Mouse (Mus musculus): ENCODE data around the gene Fam71f1. TPM values are rescaled to one million over a fixed set of nuclear protein-coding genes. Genes with fewer than 3 reads are reported as not detected.
"Not testable (repeated sequence)": the region's sequence is repeated elsewhere in the genome, so short reads cannot be mapped to it uniquely, and the experiment has no call there.

Fam71f1 gene
- polyA plus RNA-seq, 1 experiment from 2014 or later = 0.11 TPM

- no peak for ATAC-seq (ENCODE audit: insufficient number of reproducible peaks, low FRiP score, low TSS enrichment, low read depth)
- WGBS = 70% methylated on average over 2 of the region's 2 CpGs
- no peaks in the 10 kb centered on the region for H3K27me3 ChIP-seq (ENCODE audit: control insufficient read depth, insufficient read depth, low read length)
Measured at GRCm38 (mm10) chr6:29317286-29317685, 1.7 kb upstream of the Fam71f1 start.

DNA sequence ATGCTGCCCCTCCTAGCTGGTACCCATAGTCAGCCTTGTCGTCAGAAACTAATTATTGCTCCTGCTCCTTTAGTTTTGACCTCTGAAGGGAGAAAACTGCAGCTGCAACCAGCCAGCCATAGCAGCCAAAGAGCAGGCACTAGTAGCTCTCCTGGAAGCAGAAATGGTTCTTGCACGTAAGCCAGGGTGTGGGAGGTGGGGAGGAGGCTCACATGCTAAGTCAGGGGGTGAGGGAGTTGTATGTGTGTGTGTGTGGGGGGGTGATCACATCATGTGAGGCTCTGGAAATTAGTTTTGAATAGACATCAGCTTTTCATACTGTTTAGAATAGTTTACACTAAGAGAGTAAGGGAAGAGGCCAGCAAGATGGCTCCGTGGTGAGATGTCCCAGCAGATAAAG is 999 bp upstream of the Fam71f1 start:
- H3K27me3 ChIP-seq (ENCODE audit: control insufficient read depth, insufficient read depth, low read length) = no peaks in the 10 kb centered on the region
- no peaks in the 10 kb centered on the region for H3K36me3 ChIP-seq (ENCODE audit: control insufficient read depth, insufficient read depth, low read length)
- no peak for ATAC-seq (ENCODE audit: insufficient number of reproducible peaks, low FRiP score, low TSS enrichment, low read depth)
- H3K9me3 ChIP-seq (ENCODE audit: control insufficient read depth, low read length) = no peaks in the 10 kb centered on the region
- H3K4me3 ChIP-seq (ENCODE audit: low read depth, low read length) = no peak overlapping the region
- H3K27ac ChIP-seq (replicated peaks; ENCODE audit: low read depth, low read length) = no peak overlapping the region
- no peak for DNase-seq (ENCODE audit: low spot score)
- no peaks in the 10 kb centered on the region for H3K4me1 ChIP-seq (ENCODE audit: control insufficient read depth, insufficient read depth, low read length)
- H3K9ac ChIP-seq (ENCODE audit: low read length) = no peak overlapping the region
- 77% methylated on average over 3 of the region's 3 CpGs for WGBS
- H3K4me2 ChIP-seq (ENCODE audit: low read depth, severe bottlenecking) = no peak overlapping the region

More at GRCm38 (mm10) chr6:29317286-29317685, 1.7 kb upstream of the Fam71f1 start:
- no peaks in the 10 kb centered on the region for H3K4me1 ChIP-seq (ENCODE audit: control insufficient read depth, insufficient read depth, low read length)
- H3K4me3 ChIP-seq (ENCODE audit: low read depth, low read length) = no peak overlapping the region
- H3K36me3 ChIP-seq (ENCODE audit: control insufficient read depth, insufficient read depth, low read length) = no peaks in the 10 kb centered on the region
- no peak for DNase-seq (ENCODE audit: low spot score)
- no peak overlapping the region for H3K9ac ChIP-seq (ENCODE audit: low read length)
- H3K9me3 ChIP-seq (ENCODE audit: control insufficient read depth, low read length) = no peaks in the 10 kb centered on the region
- H3K27ac ChIP-seq (replicated peaks; ENCODE audit: low read depth, low read length) = no peak overlapping the region
- no peak overlapping the region for H3K4me2 ChIP-seq (ENCODE audit: low read depth, severe bottlenecking)

GRCm38 (mm10) chr6:29321586-29321985 is 2.6 kb downstream of the Fam71f1 start:
- H3K9ac ChIP-seq (ENCODE audit: low read length) = no peak overlapping the region
- H3K4me1 ChIP-seq (ENCODE audit: control insufficient read depth, insufficient read depth, low read length) = no peaks in the 10 kb centered on the region
- ATAC-seq (ENCODE audit: insufficient number of reproducible peaks, low FRiP score, low TSS enrichment, low read depth) = no peak
- H3K36me3 ChIP-seq (ENCODE audit: control insufficient read depth, insufficient read depth, low read length) = no peaks in the 10 kb centered on the region
- H3K4me2 ChIP-seq (ENCODE audit: low read depth, severe bottlenecking) = no peak overlapping the region
- no peak overlapping the region for H3K4me3 ChIP-seq (ENCODE audit: low read depth, low read length)
- no peak overlapping the region for H3K27ac ChIP-seq (replicated peaks; ENCODE audit: low read depth, low read length)
- H3K9me3 ChIP-seq (ENCODE audit: control insufficient read depth, low read length) = no peaks in the 10 kb centered on the region
- H3K27me3 ChIP-seq (ENCODE audit: control insufficient read depth, insufficient read depth, low read length) = no peaks in the 10 kb centered on the region
- no peak for DNase-seq (ENCODE audit: low spot score)
- 73% methylated on average over 6 of the region's 6 CpGs for WGBS

DNA sequence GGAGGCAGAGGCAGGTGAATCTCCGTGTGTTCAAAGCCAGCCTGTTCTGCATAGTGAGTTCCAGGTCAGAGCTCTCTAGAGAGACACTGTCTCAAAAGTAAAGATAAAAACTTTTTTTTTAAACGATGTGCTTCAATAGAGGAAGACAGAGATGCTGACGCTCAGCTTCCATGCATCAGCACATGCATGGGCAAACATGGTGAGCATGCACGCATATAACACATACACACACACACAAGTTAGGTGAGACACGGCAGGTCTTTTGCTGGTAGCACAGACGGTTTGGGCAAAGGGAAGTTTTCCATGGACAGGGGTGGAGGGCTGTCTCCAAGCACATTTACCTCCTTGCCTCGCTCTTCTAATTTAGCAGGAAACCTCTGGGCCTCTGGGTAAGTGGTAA is 3.2 kb downstream of the Fam71f1 start:
- ATAC-seq (ENCODE audit: insufficient number of reproducible peaks, low FRiP score, low TSS enrichment, low read depth) (no peak), DNase-seq (ENCODE audit: low spot score) (no peak)
- Histone ChIP-seq H3K9me3 (ENCODE audit: control insufficient read depth, low read length) (no peaks in the 10 kb centered on the region), H3K36me3 (ENCODE audit: control insufficient read depth, insufficient read depth, low read length) (no peaks in the 10 kb centered on the region), H3K9ac (ENCODE audit: low read length) (no peak overlapping the region), H3K27me3 (ENCODE audit: control insufficient read depth, insufficient read depth, low read length) (no peaks in the 10 kb centered on the region), H3K4me3 (ENCODE audit: low read depth, low read length) (no peak overlapping the region), H3K27ac (replicated peaks; ENCODE audit: low read depth, low read length) (no peak overlapping the region), H3K4me1 (ENCODE audit: control insufficient read depth, insufficient read depth, low read length) (no peaks in the 10 kb centered on the region), H3K4me2 (ENCODE audit: low read depth, severe bottlenecking) (no peak overlapping the region)
- 90% methylated on average over 7 of the region's 7 CpGs for WGBS

DNA sequence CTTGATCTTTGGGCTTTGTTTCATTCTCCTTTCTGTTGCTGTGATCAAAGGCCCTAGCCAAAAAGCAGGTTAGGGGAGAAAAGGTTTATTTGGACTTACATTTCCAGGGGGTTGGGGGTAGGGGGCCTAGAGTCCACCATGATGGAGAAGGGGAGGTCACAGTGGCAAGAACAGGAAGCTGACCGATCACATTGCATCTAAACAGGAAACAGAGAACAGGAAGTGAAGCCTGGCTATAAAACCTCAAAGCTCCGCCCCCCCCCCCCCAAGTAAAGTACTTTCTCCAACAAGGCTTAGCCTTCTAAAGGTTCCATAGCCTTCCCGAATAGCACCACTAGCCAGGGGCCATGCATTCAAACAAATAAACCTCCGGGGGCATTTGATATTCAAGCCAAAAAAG is 3.8 kb downstream of the Fam71f1 start:
- no peak for DNase-seq (ENCODE audit: low spot score)
- Histone ChIP-seq H3K4me1 (ENCODE audit: control insufficient read depth, insufficient read depth, low read length) (no peaks in the 10 kb centered on the region), H3K27ac (replicated peaks; ENCODE audit: low read depth, low read length) (no peak overlapping the region), H3K9ac (ENCODE audit: low read length) (no peak overlapping the region), H3K36me3 (ENCODE audit: control insufficient read depth, insufficient read depth, low read length) (no peaks in the 10 kb centered on the region), H3K4me2 (ENCODE audit: low read depth, severe bottlenecking) (no peak overlapping the region), H3K27me3 (ENCODE audit: control insufficient read depth, insufficient read depth, low read length) (no peaks in the 10 kb centered on the region), H3K9me3 (ENCODE audit: control insufficient read depth, low read length) (no peaks in the 10 kb centered on the region), H3K4me3 (ENCODE audit: low read depth, low read length) (no peak overlapping the region)
- no peak for ATAC-seq (ENCODE audit: insufficient number of reproducible peaks, low FRiP score, low TSS enrichment, low read depth)
- 85% methylated on average over 4 of the region's 4 CpGs for WGBS

- Histone ChIP-seq H3K36me3 (ENCODE audit: control insufficient read depth, insufficient read depth, low read length) (no peaks in the 10 kb centered on the region), H3K9ac (ENCODE audit: low read length) (no peak overlapping the region), H3K27me3 (ENCODE audit: control insufficient read depth, insufficient read depth, low read length) (no peaks in the 10 kb centered on the region), H3K4me2 (ENCODE audit: low read depth, severe bottlenecking) (no peak overlapping the region), H3K9me3 (ENCODE audit: control insufficient read depth, low read length) (no peaks in the 10 kb centered on the region), H3K27ac (replicated peaks; ENCODE audit: low read depth, low read length) (no peak overlapping the region), H3K4me1 (ENCODE audit: control insufficient read depth, insufficient read depth, low read length) (no peaks in the 10 kb centered on the region), H3K4me3 (ENCODE audit: low read depth, low read length) (no peak overlapping the region)
- WGBS = 91% methylated on average over 9 of the region's 9 CpGs
- no peak for ATAC-seq (ENCODE audit: insufficient number of reproducible peaks, low FRiP score, low TSS enrichment, low read depth)
- no peak for DNase-seq (ENCODE audit: low spot score)
Measured at GRCm38 (mm10) chr6:29326961-29327360, 8.0 kb downstream of the Fam71f1 start.

DNA sequence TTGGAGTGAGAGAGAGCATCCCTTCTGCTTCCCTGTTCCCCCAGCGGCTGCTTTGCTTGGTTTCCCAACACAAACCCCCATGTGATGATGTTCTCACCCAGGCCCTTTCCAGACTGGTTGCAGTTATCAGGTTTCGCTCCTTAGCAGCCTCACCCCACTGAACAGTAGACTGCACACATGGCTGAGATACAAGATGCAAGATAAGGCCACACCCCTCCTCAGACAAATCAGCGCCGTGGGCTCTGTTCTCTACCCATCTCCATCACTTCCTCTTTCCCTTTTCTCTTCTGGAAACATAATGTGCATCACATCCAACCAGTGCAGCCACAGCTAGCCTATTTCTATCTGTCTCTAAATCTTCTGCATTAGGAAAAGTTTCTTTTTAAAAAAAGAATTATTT is 10.6 kb downstream of the Fam71f1 start:
- no peak for ATAC-seq (ENCODE audit: insufficient number of reproducible peaks, low FRiP score, low TSS enrichment, low read depth)
- DNase-seq (ENCODE audit: low spot score) = no peak
- Histone ChIP-seq H3K27ac (replicated peaks; ENCODE audit: low read depth, low read length) (no peak overlapping the region), H3K27me3 (ENCODE audit: control insufficient read depth, insufficient read depth, low read length) (no peaks in the 10 kb centered on the region), H3K4me2 (ENCODE audit: low read depth, severe bottlenecking) (no peak overlapping the region), H3K4me1 (ENCODE audit: control insufficient read depth, insufficient read depth, low read length) (no peaks in the 10 kb centered on the region), H3K36me3 (ENCODE audit: control insufficient read depth, insufficient read depth, low read length) (no peaks in the 10 kb centered on the region), H3K9me3 (ENCODE audit: control insufficient read depth, low read length) (no peaks in the 10 kb centered on the region), H3K9ac (ENCODE audit: low read length) (no peak overlapping the region), H3K4me3 (ENCODE audit: low read depth, low read length) (no peak overlapping the region)
- 65% methylated on average over 4 of the region's 4 CpGs for WGBS

GRCm38 (mm10) chr6:29346512-29346911 is 27.6 kb downstream of the Fam71f1 start:
- not testable (repeated sequence) for H3K9ac ChIP-seq (ENCODE audit: low read length); H3K9me3 ChIP-seq (ENCODE audit: control insufficient read depth, low read length); H3K36me3 ChIP-seq (ENCODE audit: control insufficient read depth, insufficient read depth, low read length); DNase-seq (ENCODE audit: low spot score); H3K4me2 ChIP-seq (ENCODE audit: low read depth, severe bottlenecking); H3K4me1 ChIP-seq (ENCODE audit: control insufficient read depth, insufficient read depth, low read length); H3K4me3 ChIP-seq (ENCODE audit: low read depth, low read length); H3K27me3 ChIP-seq (ENCODE audit: control insufficient read depth, insufficient read depth, low read length); H3K27ac ChIP-seq (replicated peaks; ENCODE audit: low read depth, low read length); ATAC-seq (ENCODE audit: insufficient number of reproducible peaks, low FRiP score, low TSS enrichment, low read depth)
- WGBS = 100% methylated on average over 2 of the region's 2 CpGs

DNA sequence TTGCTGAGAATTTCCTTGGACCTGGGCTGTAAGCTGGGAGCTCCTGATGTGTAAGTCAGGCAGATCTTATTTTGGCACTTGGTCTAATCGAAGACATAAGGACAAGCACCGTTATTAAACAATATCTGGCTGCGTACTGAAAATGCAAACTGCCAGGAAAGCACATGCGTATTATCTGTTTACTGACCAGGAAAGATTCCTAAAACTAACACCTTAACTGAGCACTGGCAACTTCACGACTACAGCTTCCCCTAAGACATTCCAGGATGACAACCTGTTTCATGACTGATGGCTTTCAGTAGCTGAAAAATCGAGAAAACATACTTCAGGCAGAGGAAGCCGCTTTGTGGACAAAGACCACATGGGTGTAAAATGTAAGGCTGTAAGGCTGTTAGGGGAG is 28.2 kb downstream of the Fam71f1 start:
- no peaks in the 10 kb centered on the region for H3K9me3 ChIP-seq (ENCODE audit: control insufficient read depth, low read length)
- no peaks in the 10 kb centered on the region for H3K4me1 ChIP-seq (ENCODE audit: control insufficient read depth, insufficient read depth, low read length)
- peak overlapping the region; percentile 64 for H3K4me2 ChIP-seq (ENCODE audit: low read depth, severe bottlenecking)
- H3K27ac ChIP-seq (replicated peaks; ENCODE audit: low read depth, low read length) = peak overlapping the region; percentile 86
- peak overlapping the region; percentile 89 for H3K4me3 ChIP-seq (ENCODE audit: low read depth, low read length)
- H3K9ac ChIP-seq (ENCODE audit: low read length) = peak overlapping the region; percentile 87
- ATAC-seq (ENCODE audit: insufficient number of reproducible peaks, low FRiP score, low TSS enrichment, low read depth) (no peak), DNase-seq (ENCODE audit: low spot score) (no peak)
- H3K27me3 ChIP-seq (ENCODE audit: control insufficient read depth, insufficient read depth, low read length) = no peaks in the 10 kb centered on the region
- H3K36me3 ChIP-seq (ENCODE audit: control insufficient read depth, insufficient read depth, low read length) = no peaks in the 10 kb centered on the region
- WGBS = 41% methylated on average over 7 of the region's 7 CpGs
